Mouse (Mus musculus) thymus, adult 2 months (tissue): ENCODE results near the gene Hspa4l.

ENCODE experiments used
- CTCF ChIP-seq: fragments of 200-500 bp; IDR thresholded peaks from 2 replicates; pipeline ENCODE4 v1.5.1; 2012; ENCODE audit warnings: mild to moderate bottlenecking, control low read depth, low read length, moderate library complexity, borderline replicate concordance; ENCODE audit not compliant: control insufficient read depth, poor library complexity, insufficient read depth; ENCODE audit errors: extremely low read depth
- POLR2A ChIP-seq: fragments of 200-500 bp; IDR thresholded peaks from 2 replicates; pipeline ENCODE4 v1.6.1; 2012; ENCODE audit warnings: mild to moderate bottlenecking, low read length, control low read depth, moderate library complexity; ENCODE audit not compliant: control insufficient read depth, poor library complexity, insufficient read depth; ENCODE audit errors: extremely low read depth

GRCm38 (mm10) chr3:40800373-40800823 is 56.1 kb downstream of the Hspa4l start:
- TF ChIP-seq POLR2A (no peak), CTCF (no peak)
